Comparison of ENCODE assay signal across 8 mouse cellular contexts in the genomic region with DNA sequence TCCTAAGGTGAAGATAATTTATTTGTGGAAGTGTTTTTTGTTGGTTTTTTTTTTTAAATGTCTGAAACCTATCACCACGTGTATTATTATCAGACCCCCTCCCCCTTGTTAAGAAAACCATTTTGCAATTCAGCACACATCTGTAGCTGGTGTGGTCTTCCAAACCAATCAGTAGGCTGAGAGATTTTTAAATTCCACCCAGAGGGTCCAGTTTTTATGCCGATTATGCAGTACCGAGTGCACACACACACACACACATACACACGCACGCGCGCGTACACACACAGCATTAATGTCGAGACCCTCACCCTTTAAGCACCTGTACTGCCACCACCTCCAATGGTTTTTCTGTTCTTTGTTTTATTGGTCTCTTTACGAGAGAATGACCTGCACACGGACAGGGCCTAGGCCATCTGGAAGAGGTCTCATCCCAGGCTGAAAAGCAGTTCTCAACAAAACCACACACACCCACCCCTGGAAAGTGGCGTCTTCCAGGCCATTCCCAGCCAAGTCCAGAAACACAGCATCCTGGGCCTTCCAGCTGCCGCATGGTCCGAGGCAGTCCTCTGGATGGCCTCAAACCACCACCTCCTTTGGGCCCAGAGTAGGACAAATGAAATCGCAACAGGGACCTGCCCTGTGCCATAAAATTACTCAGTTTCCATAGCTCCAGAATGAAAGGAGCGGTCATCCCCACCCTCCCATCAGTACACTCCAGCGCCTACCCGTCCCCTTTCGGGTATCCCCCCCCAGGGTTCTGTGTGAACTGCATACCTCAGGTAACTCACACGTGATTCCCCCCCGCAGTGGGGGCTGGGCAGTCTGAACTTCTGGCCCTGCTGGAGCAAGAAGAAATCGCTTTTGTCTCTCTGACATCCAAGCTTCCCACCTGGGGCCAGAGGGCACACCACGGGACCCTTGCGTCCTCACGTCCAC. TPM values are rescaled to one million over a fixed set of nuclear protein-coding genes. Genes with fewer than 3 reads are reported as not detected.
A peak's percentile ranks its signal among the peaks of the same experiment; 100 is the strongest.
DNase-seq lines count a peak whose midpoint lies in the region; ATAC-seq and TF ChIP-seq lines count a peak whose summit lies in the region.

No protein-coding gene starts in this region.

- peak; percentile 10; the same call in 1 of the 2 replicates for ATAC-seq in forebrain, postnatal 0 days
- ATAC-seq in intestine, postnatal 0 days, result no peak

- H3K4me1 ChIP-seq in brown adipose tissue, adult 24 weeks (ENCODE audit: control insufficient read depth, insufficient read depth, insufficient read length, low read length), result no peaks in the 10 kb centered on the region
- peaks cover 16% of the 10 kb centered on the region for H3K4me1 ChIP-seq in forebrain, postnatal 0 days (ENCODE audit: insufficient read depth)
- H3K4me1 ChIP-seq in intestine, postnatal 0 days (replicated peaks; ENCODE audit: control insufficient read depth, insufficient read depth, low read length), result no peaks in the 10 kb centered on the region
- H3K4me1 ChIP-seq in lung, adult 2 months (ENCODE audit: control insufficient read depth, insufficient read depth, low read length), result peaks cover 2% of the 10 kb centered on the region

- DNase-seq in layer of hippocampus, adult 2 months (ENCODE audit: low spot score in 2 of 2), result peak in 1 of 2 experiments; percentile 16
- DNase-seq in layer of hippocampus, adult 8-10 months (ENCODE audit: low spot score in 2 of 2), result no peak
- DNase-seq in forebrain, postnatal 0 days, result peak; percentile 73
- peak; percentile 60 for DNase-seq in lung, adult 2 months
- peak; percentile 60 for DNase-seq in retina, postnatal 1 day
- no peak for DNase-seq in urinary bladder, adult 2 months (ENCODE audit: low spot score)

- no peaks in the 10 kb centered on the region for H3K9me3 ChIP-seq in forebrain, postnatal 0 days (ENCODE audit: low read length)
- no peaks in the 10 kb centered on the region for H3K9me3 ChIP-seq in intestine, postnatal 0 days (ENCODE audit: control insufficient read depth)

- TF ChIP-seq CTCF in layer of hippocampus, adult 2 months (conservative IDR thresholded peaks at IDR 0.05), result no peak
- peak; percentile 14; the same call in 1 of the 2 replicates for TF ChIP-seq CTCF in forebrain, postnatal 0 days (IDR thresholded peaks at IDR 0.05; ENCODE audit: low read depth)
- TF ChIP-seq CTCF in intestine, postnatal 0 days (IDR thresholded peaks at IDR 0.05; ENCODE audit: low read depth), result no peak
- TF ChIP-seq CTCF in lung, adult 2 months (IDR thresholded peaks at IDR 0.05; ENCODE audit: insufficient read depth, low read length), result no peak

- no peak for TF ChIP-seq POLR2A in lung, adult 2 months (IDR thresholded peaks at IDR 0.05; ENCODE audit: borderline replicate concordance, extremely low read depth, low read depth, low read length)

- H3K9ac ChIP-seq in forebrain, postnatal 0 days, result peak overlapping the region; percentile 99
- H3K9ac ChIP-seq in intestine, postnatal 0 days (ENCODE audit: low read depth, low read length), result peak overlapping the region; percentile 66; the same call in 1 of the 2 replicates

- 3% methylated on average over 25 of the region's 25 CpGs for WGBS in forebrain, postnatal 0 days
- WGBS in intestine, postnatal 0 days, result 19% methylated on average over 25 of the region's 25 CpGs
- 18% methylated on average over 25 of the region's 25 CpGs for WGBS in lung, adult 2 months

- peaks cover 13% of the 10 kb centered on the region; the same call in 1 of the 2 replicates for H3K36me3 ChIP-seq in forebrain, postnatal 0 days (ENCODE audit: insufficient read depth)
- H3K36me3 ChIP-seq in intestine, postnatal 0 days (ENCODE audit: control insufficient read depth, insufficient read depth), result no peaks in the 10 kb centered on the region

- no peaks in the 10 kb centered on the region for H3K27me3 ChIP-seq in forebrain, postnatal 0 days (ENCODE audit: insufficient read depth, low read length)
- 0 out of 2 replicates have a peak, but pooled peaks cover 9% of the 10 kb centered on the region for H3K27me3 ChIP-seq in intestine, postnatal 0 days (replicated peaks; ENCODE audit: control insufficient read depth, insufficient read depth, low read length)

- H3K4me2 ChIP-seq in forebrain, postnatal 0 days (ENCODE audit: low read depth), result peak overlapping the region; percentile 85
- peak overlapping the region; percentile 99 for H3K4me2 ChIP-seq in intestine, postnatal 0 days (replicated peaks; ENCODE audit: low read depth)

- peak overlapping the region; percentile 90 for H3K27ac ChIP-seq in layer of hippocampus, adult 2 months
- H3K27ac ChIP-seq in brown adipose tissue, adult 24 weeks (replicated peaks; ENCODE audit: low read depth, low read length), result no peak overlapping the region
- peak overlapping the region; percentile 98 for H3K27ac ChIP-seq in forebrain, postnatal 0 days (ENCODE audit: low read depth, low read length)
- no peak overlapping the region for H3K27ac ChIP-seq in intestine, postnatal 0 days (ENCODE audit: low read depth, low read length)

- H3K4me3 ChIP-seq in layer of hippocampus, adult 2 months, result peak overlapping the region; percentile 79
- H3K4me3 ChIP-seq in brown adipose tissue, adult 24 weeks (ENCODE audit: insufficient read depth, low read depth, low read length), result peak overlapping the region; percentile 76
- peak overlapping the region; percentile 97 for H3K4me3 ChIP-seq in forebrain, postnatal 0 days (ENCODE audit: low read depth, low read length)
- H3K4me3 ChIP-seq in intestine, postnatal 0 days (ENCODE audit: low read depth, low read length), result peak overlapping the region; percentile 78
- peak overlapping the region; percentile 89 for H3K4me3 ChIP-seq in lung, adult 2 months (replicated peaks; ENCODE audit: extremely low read depth, low read depth, low read length)

RNA-seq across cellular contexts. Expression of gene Arl4c, which starts 1.9 kb away (rescaled TPM):
- total RNA-seq in layer of hippocampus, adult 2 months (2021), result 10 to 100 TPM; 27.6 to 27.7 TPM
- 10 to 100 TPM; 31.3 to 41.3 (median 34.3) TPM for total RNA-seq in layer of hippocampus, adult 8-10 months (2022)
- polyA plus RNA-seq in brown adipose tissue, adult 24 weeks (2012; ENCODE audit: insufficient read depth, insufficient read length, missing spikeins), result 0.83 and 1.2 TPM in 2 replicates
- 95.6 and 106 TPM in 2 replicates for total RNA-seq in forebrain, postnatal 0 days (2014; rRNA removed)
- 30.2 and 40.2 TPM in 2 replicates for polyA plus RNA-seq in forebrain, postnatal 0 days (2015; fragmentation: Nextera tagmentation; extraction: Ambion mirVana)
- polyA plus RNA-seq in intestine, postnatal 0 days (2015; fragmentation: Nextera tagmentation; extraction: Ambion mirVana), result 2.3 and 2.6 TPM in 2 replicates
- 17.6 and 22.1 TPM in 2 replicates for polyA plus RNA-seq in lung, adult 2 months (2012; rRNA removed)
- 5.2 and 6.3 TPM in 2 replicates for polyA plus RNA-seq in urinary bladder, adult 2 months (2012; rRNA removed)

Comparison
In these comparisons a context has a peak if more than half of its experiments do, and no peak if none do; other contexts are left out.
1. DNase-seq: peak in forebrain, postnatal 0 days (single experiment), lung, adult 2 months (single experiment) and retina, postnatal 1 day (single experiment); none in layer of hippocampus, adult 8-10 months (0 of 2) and urinary bladder, adult 2 months (single experiment).
2. H3K27ac ChIP-seq: peak in layer of hippocampus, adult 2 months (single experiment) and forebrain, postnatal 0 days (single experiment); none in brown adipose tissue, adult 24 weeks (single experiment) and intestine, postnatal 0 days (single experiment).
3. Peak in every context shown above with its lines, with median percentiles within 50 percentile points of each other: H3K4me3 ChIP-seq.